Mouse (Mus musculus) thymus, adult 2 months (tissue): Measurements from ENCODE around the gene Gas7.

Source experiments
- CTCF ChIP-seq: fragments of 200-500 bp; IDR thresholded peaks from 2 replicates; pipeline ENCODE4 v1.5.1; 2012; ENCODE audit warnings: mild to moderate bottlenecking, control low read depth, low read length, moderate library complexity, borderline replicate concordance; ENCODE audit not compliant: control insufficient read depth, poor library complexity, insufficient read depth; ENCODE audit errors: extremely low read depth
- POLR2A ChIP-seq: fragments of 200-500 bp; IDR thresholded peaks from 2 replicates; pipeline ENCODE4 v1.6.1; 2012; ENCODE audit warnings: mild to moderate bottlenecking, low read length, control low read depth, moderate library complexity; ENCODE audit not compliant: control insufficient read depth, poor library complexity, insufficient read depth; ENCODE audit errors: extremely low read depth

DNA sequence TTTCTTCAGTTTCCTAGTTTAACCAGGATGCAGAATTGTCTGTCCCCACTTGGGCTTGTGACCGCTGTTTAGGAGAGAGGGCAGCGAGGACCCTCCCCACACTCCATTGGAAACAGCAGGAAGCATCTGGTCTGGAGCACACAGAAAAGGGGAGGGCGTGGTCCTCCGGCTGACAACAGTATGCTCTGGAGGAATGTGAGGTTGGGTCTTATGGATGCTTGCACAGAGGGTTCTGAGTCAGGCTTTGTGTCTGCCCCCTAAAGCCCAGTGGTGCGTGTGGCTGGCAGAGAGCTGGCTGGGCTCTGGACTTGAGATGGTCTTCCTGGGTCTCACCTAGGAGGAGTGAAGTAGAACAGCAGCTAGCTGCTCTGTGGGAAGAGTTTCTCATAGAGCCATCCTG lies 19.4 kb downstream of the Gas7 start:
- no peak for TF ChIP-seq POLR2A
- no peak for TF ChIP-seq CTCF
